Mouse (Mus musculus) gastrocnemius, postnatal 10 days (tissue): Measurements from ENCODE around the gene Zfp746. TPM values are rescaled to one million over a fixed set of nuclear protein-coding genes. Genes with fewer than 3 reads are reported as not detected.

Experiments used
- DNase-seq: peaks from one replicate; pipeline ENCODE4 v3.0.0; 2021; ENCODE audit warnings: mixed read lengths
- microRNA-seq, 2 experiments: library from miRNA; unstranded; fragments of <30 nt; microRNA quantifications; one replicate each; pipeline ENCODE4 v1.2.0; 2021
- total RNA-seq, 2 experiments: library from RNA; stranded (reverse); gene quantifications; 2 replicates each; pipeline ENCODE4 v1.2.3; 2021

The Zfp746 gene
- total RNA-seq, 2 experiments from 2014 or later, result 12.3 to 17.5 TPM

GRCm38 (mm10) chr6:48047450-48048351, 38.7 kb downstream of the Zfp746 start:
- peak; percentile 41 for DNase-seq

GRCm38 (mm10) chr6:48047114-48047449, 39.3 kb downstream of the Zfp746 start:
- no peak for DNase-seq

GRCm38 (mm10) chr6:48032661-48033060, 53.7 kb downstream of the Zfp746 start:
- DNase-seq, result no peak

- DNase-seq, result no peak
Measured at GRCm38 (mm10) chr6:48025905-48026660, 60.3 kb downstream of the Zfp746 start.

GRCm38 (mm10) chr6:48024994-48025345, 61.4 kb downstream of the Zfp746 start:
- DNase-seq, result no peak

GRCm38 (mm10) chr6:48024330-48024993, 61.9 kb downstream of the Zfp746 start:
- no peak for DNase-seq

- no peak for DNase-seq
Measured at GRCm38 (mm10) chr6:48022672-48023071, 63.7 kb downstream of the Zfp746 start.

GRCm38 (mm10) chr6:48021678-48022077, 64.7 kb downstream of the Zfp746 start:
- DNase-seq, result no peak

GRCm38 (mm10) chr6:48020006-48020405, 66.4 kb downstream of the Zfp746 start:
- DNase-seq, result no peak

- no peak for DNase-seq
Measured at GRCm38 (mm10) chr6:48016841-48017240, 69.6 kb downstream of the Zfp746 start.

- peak; percentile 72 for DNase-seq
Measured at GRCm38 (mm10) chr6:48016090-48016521, 70.3 kb downstream of the Zfp746 start.

Small RNA genes within 50 kb of the gene (microRNA-seq; reads per million reads assigned to microRNA genes)
- gene Gm24563, result 0 reads per million in 2 experiments

Other genes with a start within 250 kb of the Zfp746 start
- gene Zfp282, start 209.4 kb downstream of the Zfp746 start, total RNA-seq, result 10 to 100 TPM in 1 of 2 experiments, 1 to 10 TPM in 1; 9.2 to 10.5 TPM
- gene Zfp212, start 166.1 kb downstream of the Zfp746 start, total RNA-seq, result 10 to 100 TPM in 1 of 2 experiments, 1 to 10 TPM in 1; 9.8 to 12.7 TPM
- gene Zfp956, start 133.2 kb downstream of the Zfp746 start, total RNA-seq, result 1 to 10 TPM; 4.3 to 6.0 TPM
- gene Zfp777, start 37.7 kb downstream of the Zfp746 start, total RNA-seq, result 10 to 100 TPM; 22.3 to 23.0 TPM